Mouse (Mus musculus) midbrain, embryonic 10.5 days (tissue): Measurements from ENCODE around the gene Adgrb2. TPM values are rescaled to one million over a fixed set of nuclear protein-coding genes. Genes with fewer than 3 reads are reported as not detected.

Experiments used
- DNase-seq: peaks from one replicate; pipeline ENCODE4 v3.0.0-alpha.2; 2017; ENCODE audit warnings: low spot score
- H3K27ac ChIP-seq: fragments of 300-500 bp; sonication (generic); replicated peaks from 2 replicates; pipeline ENCODE4 v1.5.1; 2016; ENCODE audit warnings: mild to moderate bottlenecking
- H3K27me3 ChIP-seq: fragments of 300-500 bp; sonication (generic); 2 replicates; pipeline ENCODE4 v1.6.1; 2016; ENCODE audit warnings: low read depth, mild to moderate bottlenecking; ENCODE audit not compliant: poor library complexity, severe bottlenecking
- H3K36me3 ChIP-seq: fragments of 300-500 bp; sonication (generic); 2 replicates; pipeline ENCODE4 v1.6.1; 2016; ENCODE audit warnings: mild to moderate bottlenecking, moderate library complexity
- H3K4me1 ChIP-seq: fragments of 300-500 bp; sonication (generic); 2 replicates; pipeline ENCODE4 v1.6.1; 2016
- H3K4me3 ChIP-seq: fragments of 300-500 bp; sonication (generic); 2 replicates; pipeline ENCODE4 v1.5.1; 2016; ENCODE audit warnings: mild to moderate bottlenecking, moderate library complexity
- H3K9me3 ChIP-seq: fragments of 300-500 bp; sonication (generic); replicated peaks from 2 replicates; pipeline ENCODE4 v1.6.1; 2016; ENCODE audit warnings: mild to moderate bottlenecking
- WGBS: fragments of 180-500 bp; shearing (Covaris S2); methylation state at CpG from one replicate; pipeline ENCODE4 v1.1.7; 2016; 5-methylcytosine and 5-hydroxymethylcytosine counted together
- polyA plus RNA-seq: library from polyadenylated mRNA; unstranded; fragments of >200 nt; fragmentation: Nextera tagmentation; extraction: Ambion mirVana; gene quantifications from 2 replicates; pipeline ENCODE4 v1.2.1, GENCODE M21; 2016

Gene Adgrb2
- polyA plus RNA-seq, 1 experiment from 2014 or later = 2.0 TPM

DNA sequence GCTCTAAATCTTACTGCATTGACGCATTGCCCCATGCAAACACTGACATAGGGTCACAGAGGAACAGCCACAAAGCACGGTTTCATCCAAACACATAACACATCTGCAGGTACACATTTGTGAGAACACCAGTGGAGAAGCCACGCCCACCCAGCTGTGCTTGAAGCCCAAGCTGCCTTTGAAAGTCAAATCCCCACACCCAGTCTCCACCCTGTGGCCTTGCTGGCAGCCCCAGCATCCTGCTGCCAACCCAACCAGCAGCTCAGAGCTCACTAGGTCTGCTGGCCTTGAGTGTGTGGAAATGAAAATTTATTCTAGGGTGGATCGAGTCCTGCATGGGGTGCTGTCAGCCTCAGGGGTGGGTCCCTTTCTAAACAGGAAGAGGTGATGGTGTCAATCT is 7.4 kb upstream of the Adgrb2 start:
- WGBS = 76% methylated on average over 4 of the region's 4 CpGs
- no peak for DNase-seq
- Histone ChIP-seq H3K4me1 (peaks cover 46% of the 10 kb centered on the region), H3K36me3 (no peaks in the 10 kb centered on the region), H3K9me3 (no peaks in the 10 kb centered on the region), H3K27ac (no peak overlapping the region), H3K4me3 (no peak overlapping the region), H3K27me3 (peaks cover 68% of the 10 kb centered on the region)

DNA sequence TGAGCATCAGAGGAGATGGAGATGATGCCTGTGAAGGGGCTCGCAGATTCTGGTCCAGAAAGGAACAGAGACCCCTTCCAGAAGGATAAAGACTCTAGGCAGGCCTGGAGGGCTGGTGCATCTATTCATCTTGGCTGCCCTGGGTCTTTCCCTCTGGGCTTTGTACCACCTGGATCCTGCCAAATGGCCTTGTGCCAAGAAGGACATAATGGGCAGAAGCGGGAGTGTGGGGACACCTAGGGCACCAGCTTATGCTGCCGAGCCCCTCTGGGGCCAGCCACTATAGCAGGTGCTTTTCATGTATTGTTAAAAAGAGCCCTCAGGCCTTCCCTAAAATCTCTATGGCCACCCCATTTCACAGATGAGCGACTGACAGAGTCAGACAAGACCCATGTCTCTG is 6.4 kb upstream of the Adgrb2 start:
- H3K27me3 ChIP-seq = peaks cover 68% of the 10 kb centered on the region
- WGBS = 75% methylated on average over 4 of the region's 4 CpGs
- peaks cover 54% of the 10 kb centered on the region for H3K4me1 ChIP-seq
- no peaks in the 10 kb centered on the region for H3K9me3 ChIP-seq
- H3K4me3 ChIP-seq = no peak overlapping the region
- no peak overlapping the region for H3K27ac ChIP-seq
- no peaks in the 10 kb centered on the region for H3K36me3 ChIP-seq
- no peak for DNase-seq

DNA sequence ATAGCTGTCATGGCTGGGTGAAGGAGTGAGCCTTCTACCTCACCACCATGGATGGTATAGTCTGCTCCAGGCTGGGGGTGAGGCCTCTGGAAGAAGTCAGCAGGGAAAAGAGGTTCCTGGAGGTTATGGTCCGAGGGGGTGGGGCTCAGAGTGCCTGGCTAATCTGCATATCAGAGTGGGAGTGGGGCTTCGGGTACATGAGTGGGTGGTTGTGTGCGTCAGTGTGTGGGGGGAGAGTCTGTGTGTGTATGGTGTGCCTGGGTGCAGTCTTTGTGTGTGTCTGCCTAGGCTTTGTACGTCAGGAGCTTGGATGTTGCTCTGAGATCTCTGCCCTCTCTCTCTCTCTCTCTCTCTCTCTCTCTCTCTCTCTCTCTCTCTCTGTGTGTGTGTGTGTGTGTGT is 5.7 kb upstream of the Adgrb2 start:
- no peaks in the 10 kb centered on the region for H3K36me3 ChIP-seq
- 77% methylated on average over 4 of the region's 4 CpGs for WGBS
- peaks cover 69% of the 10 kb centered on the region for H3K27me3 ChIP-seq
- no peak overlapping the region for H3K27ac ChIP-seq
- H3K4me3 ChIP-seq = no peak overlapping the region
- H3K9me3 ChIP-seq = no peaks in the 10 kb centered on the region
- DNase-seq = no peak
- peaks cover 59% of the 10 kb centered on the region for H3K4me1 ChIP-seq

DNA sequence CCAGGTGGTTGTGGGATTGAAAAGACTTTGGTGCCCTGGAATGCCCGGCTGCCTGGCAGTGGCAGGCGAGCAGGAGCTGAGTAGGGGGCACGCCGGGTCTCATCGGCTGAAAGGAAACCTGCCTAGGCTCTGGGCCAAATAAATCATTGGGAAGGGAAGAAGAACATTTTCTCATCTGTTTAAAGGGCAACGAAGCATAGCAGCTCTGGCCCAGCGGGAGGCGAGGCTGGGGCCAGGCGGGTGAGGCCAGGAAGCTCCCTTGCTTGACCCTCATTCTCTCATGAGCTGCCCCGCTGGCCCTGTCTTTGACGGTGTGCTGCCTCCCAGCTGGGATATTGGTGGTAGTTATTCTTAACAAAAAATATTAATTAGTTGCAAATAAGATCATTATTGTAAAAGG is 3.0 kb upstream of the Adgrb2 start:
- peaks cover 86% of the 10 kb centered on the region for H3K27me3 ChIP-seq
- 35% methylated on average over 11 of the region's 11 CpGs for WGBS
- H3K9me3 ChIP-seq = no peaks in the 10 kb centered on the region
- H3K4me1 ChIP-seq = peaks cover 77% of the 10 kb centered on the region
- H3K27ac ChIP-seq = no peak overlapping the region
- no peak for DNase-seq
- H3K4me3 ChIP-seq = no peak overlapping the region
- no peaks in the 10 kb centered on the region for H3K36me3 ChIP-seq

DNA sequence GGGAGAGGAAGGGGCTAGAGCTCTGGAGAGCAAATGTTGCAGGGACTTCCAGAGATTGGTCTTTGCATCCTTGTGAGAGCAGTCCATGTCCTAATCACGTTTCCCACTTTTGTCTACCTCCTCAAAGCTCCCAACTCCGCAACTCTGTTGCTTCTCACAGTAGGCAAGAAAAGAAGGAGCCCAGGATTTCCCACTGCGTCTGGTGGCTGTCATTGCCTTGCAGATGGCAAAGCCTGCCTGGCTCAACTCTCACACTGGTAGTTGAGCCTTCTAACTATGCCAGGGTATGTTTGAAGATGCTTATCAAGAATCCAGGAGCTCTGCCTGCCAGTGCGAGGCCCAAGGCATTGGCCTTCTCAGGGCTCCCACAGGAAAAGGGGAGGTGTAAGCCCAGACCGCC is 1.6 kb upstream of the Adgrb2 start:
- DNase-seq = no peak
- 16% methylated on average over 5 of the region's 5 CpGs for WGBS
- H3K36me3 ChIP-seq = no peaks in the 10 kb centered on the region
- H3K4me1 ChIP-seq = peaks cover 85% of the 10 kb centered on the region
- H3K27ac ChIP-seq = no peak overlapping the region
- no peak overlapping the region for H3K4me3 ChIP-seq
- no peaks in the 10 kb centered on the region for H3K9me3 ChIP-seq
- H3K27me3 ChIP-seq = peaks cover 95% of the 10 kb centered on the region

DNA sequence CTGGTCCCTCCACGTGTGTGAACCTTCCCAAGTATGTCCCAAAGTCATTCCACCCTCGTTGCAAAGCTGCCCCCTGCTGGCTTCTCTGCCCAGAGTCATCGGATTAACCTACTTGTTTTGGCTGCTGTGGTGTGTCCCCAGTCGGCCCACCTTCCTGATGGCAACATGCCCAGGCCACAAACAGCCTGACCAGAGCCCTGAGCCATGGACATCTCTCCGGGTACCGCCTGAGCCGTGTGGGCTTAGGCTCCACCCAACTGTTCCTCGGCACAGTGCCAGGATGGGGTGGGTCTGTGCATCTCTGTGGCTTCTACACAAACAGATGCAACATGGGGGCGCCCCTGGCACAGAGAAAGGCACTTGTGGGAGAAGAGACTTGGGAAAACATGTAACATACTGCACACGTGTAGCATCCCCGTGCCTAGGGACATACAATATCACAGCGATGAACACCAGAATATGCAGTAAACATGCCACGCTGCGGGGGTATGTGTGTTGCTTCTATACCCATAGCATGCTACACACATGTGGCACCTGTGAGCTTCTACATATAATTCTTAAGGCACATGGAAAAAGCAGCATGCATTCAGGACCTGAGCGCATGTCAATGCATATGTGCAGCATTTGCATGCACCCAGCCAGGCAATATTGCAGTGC is 778 bp upstream of the Adgrb2 start:
- H3K9me3 ChIP-seq = no peaks in the 10 kb centered on the region
- peak overlapping the region; percentile 83 for H3K27ac ChIP-seq
- no peaks in the 10 kb centered on the region for H3K36me3 ChIP-seq
- DNase-seq = peak; percentile 67
- H3K4me1 ChIP-seq = peaks cover 87% of the 10 kb centered on the region
- H3K4me3 ChIP-seq = peak overlapping the region; percentile 76
- H3K27me3 ChIP-seq = peaks cover 95% of the 10 kb centered on the region
- 5% methylated on average over 15 of the region's 15 CpGs for WGBS

DNA sequence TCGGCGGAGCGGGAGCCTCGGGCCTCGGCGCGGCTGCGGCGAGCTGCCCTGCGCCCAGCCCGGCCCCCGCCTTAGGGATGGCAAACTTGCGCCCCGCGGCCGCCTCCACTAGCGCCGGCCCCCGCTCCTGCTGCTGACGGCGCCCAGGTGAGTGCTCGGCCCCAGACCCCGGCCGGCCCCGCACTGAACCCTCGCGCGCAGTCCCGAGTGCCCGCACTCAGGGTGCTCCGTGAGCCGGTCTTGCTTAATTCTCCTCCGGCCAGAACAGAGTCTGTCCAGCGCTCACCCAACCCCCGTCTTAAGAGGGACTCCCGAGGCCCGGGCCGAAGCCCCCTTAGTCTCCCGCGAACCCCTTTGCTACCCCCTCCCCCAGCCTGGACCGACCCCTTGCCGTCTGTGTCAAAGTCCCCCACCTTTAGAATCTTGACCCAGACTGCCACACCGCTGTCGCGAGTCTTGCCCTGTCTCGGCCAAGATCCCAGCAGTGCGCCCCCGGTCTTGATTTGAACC is 546 bp downstream of the Adgrb2 start:
- peak overlapping the region; percentile 83 for H3K27ac ChIP-seq
- DNase-seq = peak; percentile 57
- peaks cover 96% of the 10 kb centered on the region for H3K27me3 ChIP-seq
- H3K4me1 ChIP-seq = peaks cover 88% of the 10 kb centered on the region
- H3K9me3 ChIP-seq = no peaks in the 10 kb centered on the region
- H3K36me3 ChIP-seq = no peaks in the 10 kb centered on the region
- 3% methylated on average over 47 of the region's 48 CpGs for WGBS
- peak overlapping the region; percentile 76 for H3K4me3 ChIP-seq

DNA sequence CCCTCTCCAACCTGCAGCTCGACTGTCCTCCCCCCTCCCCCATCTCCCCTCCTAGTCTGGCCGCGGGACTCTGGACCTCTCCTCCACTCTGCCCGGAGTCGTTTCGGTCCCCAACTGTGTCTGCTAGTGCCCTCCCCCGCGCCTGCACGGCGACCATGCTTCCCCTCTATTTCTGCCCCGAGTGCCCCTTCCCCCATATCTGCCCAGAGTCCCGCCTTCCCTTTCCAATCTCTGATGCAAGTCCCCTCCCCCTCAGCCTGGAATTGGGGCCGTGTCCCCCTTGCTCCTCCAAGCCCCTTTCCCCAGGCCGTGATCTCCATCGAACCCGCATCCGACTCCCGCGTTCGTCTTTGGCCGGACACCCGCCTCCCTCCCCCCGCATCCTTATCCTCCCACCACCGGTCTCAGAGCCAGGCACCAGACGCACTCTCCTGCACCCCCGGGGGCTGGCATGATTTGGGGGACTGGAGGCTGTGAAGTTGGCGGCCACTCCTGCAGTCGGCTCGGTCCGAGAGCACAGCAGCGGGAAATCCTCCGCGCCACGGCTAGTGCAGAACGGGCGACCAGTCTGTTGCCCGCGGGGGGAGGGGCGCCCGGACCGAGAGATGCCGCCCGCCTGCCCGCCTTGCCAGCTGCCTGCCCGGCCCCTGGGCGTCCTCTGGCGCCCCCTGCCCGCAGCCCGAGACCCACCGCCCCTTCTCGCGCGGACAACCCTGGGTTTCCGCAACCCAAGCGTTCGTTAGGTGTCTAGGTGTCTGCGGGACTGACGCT is 1.2 kb downstream of the Adgrb2 start:
- Histone ChIP-seq H3K4me1 (peaks cover 82% of the 10 kb centered on the region), H3K27me3 (peaks cover 96% of the 10 kb centered on the region), H3K27ac (peak overlapping the region; percentile 83), H3K9me3 (no peaks in the 10 kb centered on the region), H3K4me3 (peak overlapping the region; percentile 76), H3K36me3 (no peaks in the 10 kb centered on the region)
- DNase-seq = peak; percentile 77
- WGBS = under 1% methylated on average over 58 of the region's 58 CpGs

DNA sequence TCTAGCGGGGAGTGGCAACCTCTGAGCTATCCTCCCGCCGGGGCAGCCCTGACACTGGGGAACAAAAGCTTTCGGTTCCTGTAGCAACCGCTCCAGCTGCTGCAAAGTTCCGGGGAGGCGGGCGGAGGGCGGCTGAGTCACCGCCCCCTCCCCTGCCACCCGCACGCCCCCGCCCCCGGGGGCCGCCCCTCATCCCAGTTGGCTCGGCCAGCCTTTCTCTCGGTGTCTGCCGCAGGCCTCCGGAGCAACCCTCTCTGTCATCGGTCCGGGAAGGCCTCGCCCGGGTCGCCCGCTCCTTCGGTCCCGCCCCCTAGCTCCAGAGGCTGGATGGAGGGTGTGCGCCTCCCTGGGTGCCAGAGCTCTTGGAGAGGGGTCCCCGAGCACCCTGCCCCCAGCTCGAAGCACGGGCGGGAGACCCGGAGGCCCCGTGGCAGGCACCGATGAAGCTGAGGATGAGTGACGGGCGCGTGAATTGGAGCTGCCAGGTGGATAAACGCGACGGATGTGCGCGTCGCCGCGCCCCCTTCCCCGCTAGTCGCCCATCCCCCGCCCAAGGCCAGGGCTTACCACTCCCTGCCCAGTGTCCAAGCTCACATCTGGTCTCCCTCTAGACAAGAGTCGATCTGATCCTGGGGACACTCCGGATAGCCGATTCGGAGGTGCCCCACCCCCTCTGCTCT is 3.3 kb downstream of the Adgrb2 start:
- Histone ChIP-seq H3K9me3 (no peaks in the 10 kb centered on the region), H3K27ac (peak overlapping the region; percentile 85), H3K27me3 (peaks cover 84% of the 10 kb centered on the region), H3K4me3 (peak overlapping the region; percentile 65), H3K36me3 (peaks cover 10% of the 10 kb centered on the region; the same call in 1 of the 2 replicates), H3K4me1 (peaks cover 64% of the 10 kb centered on the region)
- DNase-seq = peak; percentile 78
- WGBS = under 1% methylated on average over 53 of the region's 53 CpGs

DNA sequence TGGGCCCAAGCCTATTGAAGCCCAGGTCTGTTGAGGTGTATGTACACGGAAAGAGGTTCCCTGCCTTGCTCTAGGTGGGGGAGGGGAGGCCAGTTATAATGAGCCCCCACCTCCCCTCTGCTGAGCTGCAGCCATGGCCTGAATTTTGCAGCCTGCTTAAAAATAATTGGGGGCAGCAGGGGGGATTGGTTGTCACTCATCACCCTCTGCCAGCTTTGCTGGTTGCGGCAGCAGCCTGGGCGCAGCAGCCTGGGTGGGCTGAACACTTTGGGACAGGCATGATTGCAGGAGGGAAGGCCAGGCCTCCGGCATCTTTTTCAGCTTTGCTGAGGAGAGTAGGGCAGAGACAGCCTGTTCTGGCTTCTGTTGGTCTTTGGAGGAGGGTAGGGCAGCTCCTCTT is 5.3 kb downstream of the Adgrb2 start:
- H3K27ac ChIP-seq = no peak overlapping the region
- no peak for DNase-seq
- peaks cover 74% of the 10 kb centered on the region for H3K27me3 ChIP-seq
- WGBS = 81% methylated on average over 4 of the region's 4 CpGs
- H3K9me3 ChIP-seq = no peaks in the 10 kb centered on the region
- H3K4me3 ChIP-seq = no peak overlapping the region
- H3K4me1 ChIP-seq = peaks cover 51% of the 10 kb centered on the region
- peaks cover 16% of the 10 kb centered on the region; the same call in 1 of the 2 replicates for H3K36me3 ChIP-seq

DNA sequence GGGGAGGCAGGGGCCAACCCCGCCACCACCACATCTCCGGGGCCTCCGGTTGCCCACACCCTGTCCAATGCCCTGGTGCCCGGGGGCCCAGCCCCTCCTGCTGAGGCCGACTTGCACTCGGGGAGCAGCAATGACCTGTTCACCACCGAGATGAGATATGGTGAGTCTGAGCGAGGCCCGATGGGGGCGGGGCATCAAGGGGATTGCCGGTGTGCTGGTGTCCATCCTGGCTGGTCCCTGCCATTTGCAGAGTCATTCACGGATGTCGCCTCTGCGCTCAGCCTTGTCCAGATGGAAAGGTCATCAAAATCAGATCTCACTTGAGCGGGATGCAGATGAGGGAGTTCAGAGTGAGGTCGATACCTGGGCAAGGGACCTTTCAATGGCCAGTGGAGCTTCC is 8.1 kb downstream of the Adgrb2 start:
- WGBS = 85% methylated on average over 16 of the region's 16 CpGs
- Histone ChIP-seq H3K27me3 (peaks cover 47% of the 10 kb centered on the region), H3K9me3 (no peaks in the 10 kb centered on the region)

DNA sequence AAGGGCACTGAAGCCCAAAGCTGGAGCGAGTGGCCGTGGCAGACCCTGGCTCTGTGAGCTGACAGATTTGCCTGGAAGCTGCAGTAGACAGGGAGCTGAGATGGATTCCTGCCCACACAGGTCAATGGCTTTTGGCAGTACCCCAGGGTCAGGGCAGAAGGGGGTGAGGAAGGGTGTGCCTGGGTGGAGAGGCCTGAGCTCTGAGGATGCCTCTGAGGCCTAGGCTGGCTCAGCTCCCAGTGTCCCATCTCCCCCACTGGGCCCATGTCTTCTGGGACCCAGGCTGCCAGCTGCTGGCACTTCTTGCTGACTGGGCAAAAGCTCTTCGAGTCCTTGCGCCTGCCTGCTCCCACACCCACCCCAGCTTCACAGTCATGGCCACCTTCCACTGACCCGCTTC is 8.5 kb downstream of the Adgrb2 start:
- Histone ChIP-seq H3K4me3 (no peak overlapping the region), H3K4me1 (peaks cover 19% of the 10 kb centered on the region), H3K36me3 (peaks cover 16% of the 10 kb centered on the region; the same call in 1 of the 2 replicates), H3K27me3 (peaks cover 46% of the 10 kb centered on the region), H3K9me3 (no peaks in the 10 kb centered on the region), H3K27ac (no peak overlapping the region)
- WGBS = 96% methylated on average over 5 of the region's 5 CpGs
- no peak for DNase-seq

More for the DNA sequence above, 8.1 kb downstream of the Adgrb2 start:
- peaks cover 16% of the 10 kb centered on the region; the same call in 1 of the 2 replicates for H3K36me3 ChIP-seq
- peaks cover 24% of the 10 kb centered on the region for H3K4me1 ChIP-seq
- no peak for DNase-seq
- no peak overlapping the region for H3K4me3 ChIP-seq
- H3K27ac ChIP-seq = no peak overlapping the region
